In the genomic region with DNA sequence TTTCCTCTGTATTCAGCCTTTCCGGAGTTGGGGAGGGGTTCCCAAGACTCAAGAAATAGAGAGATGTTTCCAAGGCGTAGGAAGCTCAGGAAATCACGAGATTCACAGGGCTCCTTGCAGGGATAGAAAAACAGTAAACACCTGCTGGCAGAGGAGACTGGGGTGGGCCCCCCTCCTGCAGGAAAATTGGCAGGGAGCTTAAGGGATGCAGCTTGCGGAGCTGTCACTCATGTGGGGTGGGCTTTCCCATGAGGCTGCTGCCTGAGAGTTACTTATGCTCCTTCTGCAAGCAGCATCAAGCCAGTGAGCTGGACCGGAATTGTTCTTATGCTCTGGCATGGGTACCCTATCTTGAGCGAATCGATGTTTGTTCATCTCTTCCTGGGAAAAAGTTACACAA, we compare ENCODE assay signal across 26 mouse cellular contexts.
DNase-seq lines count a peak whose midpoint lies in the region; ATAC-seq lines count a peak whose summit lies in the region.
"Had no signal": no experiment of that assay in that cellular context is flagged by ENCODE, and none has a peak within 500 bp of the region (broad histone marks: within the 10 kb centered on the region; RNA-seq: fewer than 3 reads in every experiment).

No protein-coding gene starts in this region.

- no peak overlapping the region for H3K4me2 ChIP-seq in forebrain, embryonic 13.5 days
- no peak overlapping the region for H3K4me2 ChIP-seq in forebrain, embryonic 11.5 days (ENCODE audit: low read depth, low read length, severe bottlenecking)
- no peak overlapping the region for H3K4me2 ChIP-seq in forebrain, embryonic 16.5 days (ENCODE audit: low read length)
- H3K4me2 ChIP-seq: embryonic facial prominence, embryonic 12.5 days; embryonic facial prominence, embryonic 15.5 days; heart, embryonic 13.5 days; hindbrain, embryonic 14.5 days had no signal

- no peak overlapping the region for H3K27ac ChIP-seq in forebrain, embryonic 13.5 days
- H3K27ac ChIP-seq in forebrain, embryonic 11.5 days (ENCODE audit: low read depth, low read length) = no peak overlapping the region
- no peak overlapping the region for H3K27ac ChIP-seq in forebrain, embryonic 16.5 days (ENCODE audit: low read length)
- H3K27ac ChIP-seq: embryonic facial prominence, embryonic 12.5 days; embryonic facial prominence, embryonic 15.5 days; heart, adult 2 months; heart, embryonic 10.5 days; heart, embryonic 13.5 days; hindbrain, embryonic 14.5 days; hindbrain, postnatal 0 days had no signal

- H3K9ac ChIP-seq in forebrain, embryonic 13.5 days = no peak overlapping the region
- no peak overlapping the region for H3K9ac ChIP-seq in forebrain, embryonic 11.5 days (ENCODE audit: low read length)
- no peak overlapping the region for H3K9ac ChIP-seq in forebrain, embryonic 16.5 days (replicated peaks; ENCODE audit: low read depth, low read length)
- H3K9ac ChIP-seq: embryonic facial prominence, embryonic 12.5 days; embryonic facial prominence, embryonic 15.5 days; heart, embryonic 13.5 days; hindbrain, embryonic 14.5 days had no signal

- no peaks in the 10 kb centered on the region for H3K9me3 ChIP-seq in forebrain, embryonic 13.5 days (replicated peaks)
- H3K9me3 ChIP-seq in forebrain, embryonic 11.5 days (ENCODE audit: control insufficient read depth, low read length) = no peaks in the 10 kb centered on the region
- no peaks in the 10 kb centered on the region for H3K9me3 ChIP-seq in forebrain, embryonic 16.5 days (ENCODE audit: control insufficient read depth, low read length)
- H3K9me3 ChIP-seq: embryonic facial prominence, embryonic 12.5 days; embryonic facial prominence, embryonic 15.5 days; heart, embryonic 10.5 days; heart, embryonic 13.5 days had no signal

- 59% methylated on average over 7 of the region's 7 CpGs for WGBS in forebrain, embryonic 13.5 days
- WGBS in forebrain, embryonic 11.5 days = 54% methylated on average over 7 of the region's 7 CpGs
- WGBS in forebrain, embryonic 16.5 days = 46% methylated on average over 7 of the region's 7 CpGs

- peaks cover 12% of the 10 kb centered on the region; the same call in 1 of the 2 replicates for H3K27me3 ChIP-seq in forebrain, embryonic 13.5 days
- H3K27me3 ChIP-seq in forebrain, embryonic 11.5 days (ENCODE audit: control insufficient read depth, insufficient read depth, low read length) = no peaks in the 10 kb centered on the region
- 0 out of 2 replicates have a peak, but pooled peaks cover 2% of the 10 kb centered on the region for H3K27me3 ChIP-seq in forebrain, embryonic 16.5 days (replicated peaks; ENCODE audit: control insufficient read depth, insufficient read depth, low read length)

- no peak for DNase-seq in forebrain, embryonic 11.5 days (ENCODE audit: low spot score)
- DNase-seq in layer of hippocampus, adult 9-11 months = peak; percentile 5
- no peak for DNase-seq in layer of hippocampus, postnatal 10 days (ENCODE audit: low spot score in 2 of 2)
- DNase-seq in kidney, postnatal 36 days = no peak
- DNase-seq: adrenal gland, adult 8-10 months; adrenal gland, postnatal 25 days; cerebellum, adult 11 months; cerebellum, adult 2 months; cerebellum, adult 9-11 months; cerebellum, postnatal 25 days; gastrocnemius, postnatal 10 days; gastrocnemius, postnatal 36 days; heart, adult 2 months; heart, postnatal 14 days; heart, postnatal 4 days had no signal

- ATAC-seq in forebrain, embryonic 13.5 days = peak; percentile 54; the same call in 1 of the 2 replicates
- no peak for ATAC-seq in forebrain, embryonic 11.5 days (replicated peaks; ENCODE audit: low FRiP score)
- ATAC-seq in forebrain, embryonic 16.5 days = peak; percentile 34; the same call in 1 of the 2 replicates
- ATAC-seq: activated CD4-positive, CD25-positive, alpha-beta regulatory T cell, adult 4 months; hindbrain, postnatal 0 days; inflammation-experienced regulatory T-cells, adult 6 months; intestine, embryonic 16.5 days had no signal

- H3K4me3 ChIP-seq in forebrain, embryonic 13.5 days = no peak overlapping the region
- no peak overlapping the region for H3K4me3 ChIP-seq in forebrain, embryonic 11.5 days (ENCODE audit: low read depth, low read length)
- no peak overlapping the region for H3K4me3 ChIP-seq in forebrain, embryonic 16.5 days (replicated peaks; ENCODE audit: low read length)
- H3K4me3 ChIP-seq: embryonic facial prominence, embryonic 12.5 days; embryonic facial prominence, embryonic 15.5 days; heart, adult 2 months; heart, embryonic 10.5 days; heart, embryonic 13.5 days had no signal

- no peaks in the 10 kb centered on the region for H3K36me3 ChIP-seq in forebrain, embryonic 13.5 days (ENCODE audit: poor library complexity, severe bottlenecking)
- no peaks in the 10 kb centered on the region for H3K36me3 ChIP-seq in forebrain, embryonic 11.5 days (ENCODE audit: control insufficient read depth, insufficient read depth, low read length)
- H3K36me3 ChIP-seq in forebrain, embryonic 16.5 days (ENCODE audit: control insufficient read depth, insufficient read depth) = no peaks in the 10 kb centered on the region
- H3K36me3 ChIP-seq: embryonic facial prominence, embryonic 12.5 days; embryonic facial prominence, embryonic 15.5 days; heart, embryonic 10.5 days; heart, embryonic 13.5 days had no signal

- H3K4me1 ChIP-seq in forebrain, embryonic 13.5 days = peaks cover 9% of the 10 kb centered on the region; the same call in 1 of the 2 replicates
- H3K4me1 ChIP-seq in forebrain, embryonic 11.5 days (replicated peaks; ENCODE audit: control insufficient read depth, insufficient read depth, low read length) = no peaks in the 10 kb centered on the region
- peaks cover 5% of the 10 kb centered on the region; the same call in 1 of the 2 replicates for H3K4me1 ChIP-seq in forebrain, embryonic 16.5 days (replicated peaks; ENCODE audit: control insufficient read depth, insufficient read depth, low read length)
- H3K4me1 ChIP-seq: embryonic facial prominence, embryonic 12.5 days; embryonic facial prominence, embryonic 15.5 days; heart, embryonic 10.5 days; heart, embryonic 13.5 days had no signal
